Mouse (Mus musculus) erythroblast, embryonic 14.5 days (primary cell): ENCODE results near the gene Ddc.

ENCODE experiments used
- GATA1 ChIP-seq: IDR thresholded peaks from 2 replicates; pipeline ENCODE4 v1.6.1; 2012; ENCODE audit warnings: low read length, inconsistent platforms, mixed read lengths
- TAL1 ChIP-seq: IDR thresholded peaks from 3 replicates; pipeline ENCODE4 v1.6.1; 2012; ENCODE audit warnings: low read length, inconsistent platforms, mixed read lengths

- TF ChIP-seq GATA1 (no peak), TAL1 (no peak)
Measured at GRCm38 (mm10) chr11:11832755-11833084, 65.2 kb downstream of the Ddc start.
